Mouse (Mus musculus) CH12.LX (cell line): Measurements from ENCODE around the gene Slc30a9.

ENCODE experiments used
- BHLHE40 ChIP-seq: IDR thresholded peaks from 2 replicates; pipeline ENCODE4 v1.6.1; 2011; ENCODE audit warnings: mild to moderate bottlenecking, low read depth, low read length, improper control_type of control experiment
- CTCF ChIP-seq, 2 experiments: IDR thresholded peaks in 1 of 2; conservative IDR thresholded peaks in 1 of 2; 2 replicates each; pipeline ENCODE4 v1.5.1; 2011 to 2012; ENCODE audit warnings: low read depth in 2 of 2, low read length in 2 of 2, improper control_type of control experiment in 1 of 2, inconsistent platforms in 1 of 2, mild to moderate bottlenecking in 1 of 2, moderate library complexity in 1 of 2
- ETS1 ChIP-seq: conservative IDR thresholded peaks from 2 replicates; pipeline ENCODE4 v1.6.1; 2012; ENCODE audit warnings: low read depth, mild to moderate bottlenecking, inconsistent platforms, low read length, improper control_type of control experiment, moderate library complexity
- IRF4 ChIP-seq: IDR thresholded peaks from 2 replicates; pipeline ENCODE4 v1.6.1; 2014; ENCODE audit warnings: low read depth, mild to moderate bottlenecking, inconsistent platforms, low read length, improper control_type of control experiment
- MEF2A ChIP-seq: IDR thresholded peaks from 2 replicates; pipeline ENCODE4 v1.6.1; 2014; ENCODE audit warnings: low read depth, mild to moderate bottlenecking, inconsistent platforms, low read length, improper control_type of control experiment, borderline replicate concordance
- MYC ChIP-seq: IDR thresholded peaks from 2 replicates; pipeline ENCODE4 v1.6.1; 2011; ENCODE audit warnings: low read depth, mild to moderate bottlenecking, improper control_type of control experiment, low read length
- PAX5 ChIP-seq: IDR thresholded peaks from 2 replicates; pipeline ENCODE4 v1.6.1; 2012; ENCODE audit warnings: low read length, inconsistent platforms, mixed read lengths
- POLR2A ChIP-seq: IDR thresholded peaks from 2 replicates; pipeline ENCODE4 v1.6.1; 2011; ENCODE audit warnings: low read depth, mild to moderate bottlenecking, improper control_type of control experiment, low read length
- TBP ChIP-seq: conservative IDR thresholded peaks from 2 replicates; pipeline ENCODE4 v1.6.1; 2011; ENCODE audit warnings: low read depth, low read length, improper control_type of control experiment
- USF1 ChIP-seq: IDR thresholded peaks from 2 replicates; pipeline ENCODE4 v1.6.1; 2014; ENCODE audit warnings: low read depth, mild to moderate bottlenecking, inconsistent platforms, low read length, improper control_type of control experiment
- ZMIZ1 ChIP-seq: IDR thresholded peaks from 2 replicates; pipeline ENCODE4 v1.6.1; 2012; ENCODE audit warnings: low read depth, mild to moderate bottlenecking, inconsistent platforms, low read length, improper control_type of control experiment
- ZNF384 ChIP-seq: IDR thresholded peaks from 2 replicates; pipeline ENCODE4 v1.6.1; 2012; ENCODE audit warnings: low read depth, low read length, improper control_type of control experiment, inconsistent platforms

GRCm38 (mm10) chr5:67295029-67295428 lies 11.7 kb upstream of the Slc30a9 start:
- TF ChIP-seq POLR2A: no peak
- no peak for TF ChIP-seq USF1
- no peak for TF ChIP-seq ZMIZ1
- no peak for TF ChIP-seq PAX5
- no peak for TF ChIP-seq MEF2A
- no peak for TF ChIP-seq MYC
- TF ChIP-seq ZNF384: no peak
- TF ChIP-seq CTCF (conservative IDR thresholded peaks at IDR 0.05 in 1 of 2, IDR thresholded peaks at IDR 0.05 in 1 of 2; ENCODE audit: low read depth in 2 of 2, low read length in 2 of 2): no peak
- TF ChIP-seq TBP: no peak
- no peak for TF ChIP-seq IRF4
- TF ChIP-seq ETS1: no peak
- no peak for TF ChIP-seq BHLHE40
